Mouse (Mus musculus) liver, embryonic 13.5 days (tissue): Measurements from ENCODE around the gene Sgsm2. TPM values are rescaled to one million over a fixed set of nuclear protein-coding genes. Genes with fewer than 3 reads are reported as not detected.

Source experiments
- ATAC-seq: fragments of 200-750 bp; cut with Nextera tagmentation; 2 replicates; pipeline ENCODE4 v1.8.0; 2017; ENCODE audit warnings: low read depth, mild to moderate bottlenecking, moderate number of reproducible peaks, moderate library complexity
- DNase-seq: peaks from one replicate; pipeline ENCODE4 v3.0.0; 2022
- H3K27ac ChIP-seq: fragments of 300-500 bp; sonication (generic); 2 replicates; pipeline ENCODE4 v1.5.1; 2015; ENCODE audit warnings: moderate library complexity, mild to moderate bottlenecking, inconsistent platforms
- H3K27me3 ChIP-seq: fragments of 300-500 bp; sonication (generic); 2 replicates; pipeline ENCODE4 v1.6.1; 2015; ENCODE audit warnings: mild to moderate bottlenecking, inconsistent platforms
- H3K36me3 ChIP-seq: fragments of 300-500 bp; sonication (generic); 2 replicates; pipeline ENCODE4 v1.6.1; 2015; ENCODE audit warnings: mild to moderate bottlenecking, inconsistent platforms
- H3K4me1 ChIP-seq: fragments of 300-500 bp; sonication (generic); replicated peaks from 2 replicates; pipeline ENCODE4 v1.6.1; 2015; ENCODE audit warnings: inconsistent platforms
- H3K4me2 ChIP-seq: fragments of 300-500 bp; sonication (generic); 2 replicates; pipeline ENCODE4 v1.6.1; 2015; ENCODE audit warnings: inconsistent platforms, mild to moderate bottlenecking, moderate library complexity
- H3K4me3 ChIP-seq: fragments of 300-500 bp; sonication (generic); replicated peaks from 2 replicates; pipeline ENCODE4 v1.5.1; 2015; ENCODE audit warnings: mild to moderate bottlenecking, inconsistent platforms
- H3K9ac ChIP-seq: fragments of 300-500 bp; sonication (generic); 2 replicates; pipeline ENCODE4 v1.6.1; 2015; ENCODE audit warnings: mild to moderate bottlenecking, inconsistent platforms
- H3K9me3 ChIP-seq: fragments of 300-500 bp; sonication (generic); replicated peaks from 2 replicates; pipeline ENCODE4 v1.6.1; 2016; ENCODE audit warnings: inconsistent platforms
- WGBS: fragments of 180-500 bp; shearing (Covaris S2); methylation state at CpG from one replicate; pipeline ENCODE4 v1.1.7; 2015; ENCODE audit not compliant: insufficient replicate concordance; 5-methylcytosine and 5-hydroxymethylcytosine counted together
- polyA plus RNA-seq: library from polyadenylated mRNA; unstranded; fragments of >200 nt; fragmentation: Nextera tagmentation; extraction: Ambion mirVana; gene quantifications from 2 replicates; pipeline ENCODE4 v1.2.1, GENCODE M21; 2015

Sgsm2 gene
- polyA plus RNA-seq, 1 experiment from 2014 or later, result 1.2 TPM

GRCm38 (mm10) chr11:74881979-74882378, 14.9 kb downstream of the Sgsm2 start:
- no peak for ATAC-seq
- peaks cover 9% of the 10 kb centered on the region; the same call in 1 of the 2 replicates for H3K36me3 ChIP-seq
- no peak overlapping the region for H3K9ac ChIP-seq
- no peaks in the 10 kb centered on the region for H3K9me3 ChIP-seq
- no peak for DNase-seq
- H3K4me2 ChIP-seq, result no peak overlapping the region
- H3K27me3 ChIP-seq, result no peaks in the 10 kb centered on the region
- H3K4me3 ChIP-seq, result no peak overlapping the region
- peaks cover 8% of the 10 kb centered on the region for H3K4me1 ChIP-seq
- H3K27ac ChIP-seq, result no peak overlapping the region
- WGBS, result 79% methylated on average over 14 of the region's 14 CpGs

- ATAC-seq (no peak), DNase-seq (no peak)
- 78% methylated on average over 9 of the region's 9 CpGs for WGBS
- H3K4me2 ChIP-seq, result no peak overlapping the region
- H3K36me3 ChIP-seq, result peaks cover 9% of the 10 kb centered on the region; the same call in 1 of the 2 replicates
- H3K4me1 ChIP-seq, result peaks cover 13% of the 10 kb centered on the region
- no peaks in the 10 kb centered on the region for H3K27me3 ChIP-seq
- no peak overlapping the region for H3K27ac ChIP-seq
- H3K9me3 ChIP-seq, result no peaks in the 10 kb centered on the region
- H3K9ac ChIP-seq, result no peak overlapping the region
- H3K4me3 ChIP-seq, result no peak overlapping the region
Observed at GRCm38 (mm10) chr11:74880999-74881398, 15.9 kb downstream of the Sgsm2 start.

- no peak for DNase-seq
- Histone ChIP-seq H3K4me3 (no peak overlapping the region), H3K27ac (no peak overlapping the region), H3K36me3 (no peaks in the 10 kb centered on the region), H3K4me2 (no peak overlapping the region), H3K9me3 (no peaks in the 10 kb centered on the region), H3K27me3 (no peaks in the 10 kb centered on the region), H3K4me1 (peaks cover 17% of the 10 kb centered on the region), H3K9ac (no peak overlapping the region)
- ATAC-seq, result no peak
- 20% methylated on average over 9 of the region's 9 CpGs for WGBS
Observed at GRCm38 (mm10) chr11:74876801-74877200, 20.1 kb downstream of the Sgsm2 start.

- Histone ChIP-seq H3K27me3 (no peaks in the 10 kb centered on the region), H3K4me2 (no peak overlapping the region), H3K4me3 (no peak overlapping the region), H3K27ac (no peak overlapping the region), H3K4me1 (peaks cover 10% of the 10 kb centered on the region), H3K9me3 (no peaks in the 10 kb centered on the region), H3K9ac (no peak overlapping the region), H3K36me3 (no peaks in the 10 kb centered on the region)
- ATAC-seq (no peak), DNase-seq (no peak)
- 72% methylated on average over 3 of the region's 3 CpGs for WGBS
Observed at GRCm38 (mm10) chr11:74874630-74875029, 22.2 kb downstream of the Sgsm2 start.

- Histone ChIP-seq H3K36me3 (no peaks in the 10 kb centered on the region), H3K9ac (no peak overlapping the region), H3K4me3 (no peak overlapping the region), H3K27ac (no peak overlapping the region), H3K4me2 (no peak overlapping the region), H3K27me3 (no peaks in the 10 kb centered on the region), H3K9me3 (no peaks in the 10 kb centered on the region), H3K4me1 (peaks cover 5% of the 10 kb centered on the region; the same call in 1 of the 2 replicates)
- 55% methylated on average over 12 of the region's 12 CpGs for WGBS
- DNase-seq, result no peak
- no peak for ATAC-seq
Observed at GRCm38 (mm10) chr11:74870991-74871622, 25.8 kb downstream of the Sgsm2 start.

- Histone ChIP-seq H3K4me3 (no peak overlapping the region), H3K27ac (no peak overlapping the region), H3K27me3 (no peaks in the 10 kb centered on the region), H3K36me3 (no peaks in the 10 kb centered on the region), H3K4me1 (peaks cover 5% of the 10 kb centered on the region; the same call in 1 of the 2 replicates), H3K4me2 (no peak overlapping the region), H3K9ac (no peak overlapping the region), H3K9me3 (no peaks in the 10 kb centered on the region)
- WGBS, result 58% methylated on average over 4 of the region's 4 CpGs
- no peak for DNase-seq
- no peak for ATAC-seq
Observed at GRCm38 (mm10) chr11:74870544-74870943, 26.3 kb downstream of the Sgsm2 start.

- DNase-seq (no peak), ATAC-seq (no peak)
- WGBS, result 70% methylated on average over 6 of the region's 6 CpGs
- Histone ChIP-seq H3K9me3 (no peaks in the 10 kb centered on the region), H3K4me3 (no peak overlapping the region), H3K36me3 (no peaks in the 10 kb centered on the region), H3K9ac (no peak overlapping the region), H3K4me1 (peaks cover 5% of the 10 kb centered on the region; the same call in 1 of the 2 replicates), H3K27me3 (no peaks in the 10 kb centered on the region), H3K27ac (no peak overlapping the region), H3K4me2 (no peak overlapping the region)
Observed at GRCm38 (mm10) chr11:74869603-74870002, 27.3 kb downstream of the Sgsm2 start.

- ATAC-seq (no peak), DNase-seq (no peak)
- no peak overlapping the region for H3K4me3 ChIP-seq
- H3K9ac ChIP-seq, result no peak overlapping the region
- H3K36me3 ChIP-seq, result no peaks in the 10 kb centered on the region
- 74% methylated on average over 13 of the region's 13 CpGs for WGBS
- H3K9me3 ChIP-seq, result no peaks in the 10 kb centered on the region
- no peaks in the 10 kb centered on the region for H3K27me3 ChIP-seq
- no peak overlapping the region for H3K27ac ChIP-seq
- no peak overlapping the region for H3K4me2 ChIP-seq
- H3K4me1 ChIP-seq, result peaks cover 5% of the 10 kb centered on the region; the same call in 1 of the 2 replicates
Observed at GRCm38 (mm10) chr11:74868046-74868760, 28.7 kb downstream of the Sgsm2 start.

GRCm38 (mm10) chr11:74867181-74867580, 29.7 kb downstream of the Sgsm2 start:
- Histone ChIP-seq H3K4me3 (no peak overlapping the region), H3K36me3 (no peaks in the 10 kb centered on the region), H3K4me2 (no peak overlapping the region), H3K4me1 (peaks cover 4% of the 10 kb centered on the region; the same call in 1 of the 2 replicates), H3K27me3 (no peaks in the 10 kb centered on the region), H3K9me3 (no peaks in the 10 kb centered on the region), H3K27ac (no peak overlapping the region), H3K9ac (no peak overlapping the region)
- no peak for DNase-seq
- ATAC-seq, result no peak
- WGBS, result 77% methylated on average over 2 of the region's 2 CpGs

GRCm38 (mm10) chr11:74866640-74867039, 30.2 kb downstream of the Sgsm2 start:
- Histone ChIP-seq H3K4me2 (no peak overlapping the region), H3K9me3 (no peaks in the 10 kb centered on the region), H3K27ac (no peak overlapping the region), H3K36me3 (no peaks in the 10 kb centered on the region), H3K4me3 (no peak overlapping the region), H3K4me1 (no peaks in the 10 kb centered on the region), H3K27me3 (no peaks in the 10 kb centered on the region), H3K9ac (no peak overlapping the region)
- no peak for DNase-seq
- no peak for ATAC-seq
- 76% methylated on average over 4 of the region's 4 CpGs for WGBS

GRCm38 (mm10) chr11:74865252-74865651, 31.6 kb downstream of the Sgsm2 start:
- Histone ChIP-seq H3K4me1 (no peaks in the 10 kb centered on the region), H3K36me3 (no peaks in the 10 kb centered on the region), H3K27ac (no peak overlapping the region), H3K9ac (no peak overlapping the region), H3K4me2 (no peak overlapping the region), H3K9me3 (no peaks in the 10 kb centered on the region), H3K27me3 (no peaks in the 10 kb centered on the region), H3K4me3 (no peak overlapping the region)
- ATAC-seq, result no peak
- no peak for DNase-seq
- WGBS, result 77% methylated on average over 9 of the region's 9 CpGs

GRCm38 (mm10) chr11:74864421-74864820, 32.4 kb downstream of the Sgsm2 start:
- Histone ChIP-seq H3K27me3 (no peaks in the 10 kb centered on the region), H3K4me1 (no peaks in the 10 kb centered on the region), H3K9me3 (no peaks in the 10 kb centered on the region), H3K4me3 (no peak overlapping the region), H3K4me2 (no peak overlapping the region), H3K36me3 (no peaks in the 10 kb centered on the region), H3K9ac (no peak overlapping the region), H3K27ac (no peak overlapping the region)
- DNase-seq (no peak), ATAC-seq (no peak)
- WGBS, result 79% methylated on average over 9 of the region's 9 CpGs
